Mouse (Mus musculus) embryonic fibroblast, embryonic 13.5 days (primary cell): ENCODE measurements at regions not wholly inside any gene's neighbourhood (a gene's known extent, or its start where the extent isn't known, plus 50 kb on each side); places are given as distances from the start of the nearest gene placed in this dataset.

ENCODE experiments used
- CTCF ChIP-seq: IDR thresholded peaks from 2 replicates; pipeline ENCODE4 v1.5.1; 2011; ENCODE audit warnings: mild to moderate bottlenecking, control low read depth, low read length, moderate library complexity, borderline replicate concordance; ENCODE audit not compliant: insufficient read depth
- POLR2A ChIP-seq: IDR thresholded peaks from 2 replicates; pipeline ENCODE4 v1.6.1; 2011; ENCODE audit warnings: low read depth, mild to moderate bottlenecking, control low read depth, low read length, moderate library complexity

DNA sequence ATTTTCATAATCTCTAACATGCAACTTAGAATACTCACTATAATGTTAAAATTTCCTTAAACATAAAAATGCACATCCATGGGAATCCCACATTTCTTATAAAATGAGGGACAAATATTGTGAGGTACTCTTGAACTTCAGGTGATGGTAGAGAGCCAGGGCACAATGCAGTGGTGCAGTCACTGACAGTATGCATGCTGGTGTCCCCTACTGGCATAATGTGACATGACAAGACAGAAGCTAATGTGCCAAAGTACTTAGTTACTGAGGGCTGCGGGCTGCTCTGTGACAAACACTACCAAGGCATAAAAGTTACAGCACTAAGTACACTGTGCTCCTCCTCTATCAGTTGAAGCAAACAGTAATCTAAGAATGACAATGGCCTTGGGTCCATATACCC, 131.3 kb downstream of the Areg start:
- peak; percentile 38; the same call in 1 of the 2 replicates for TF ChIP-seq CTCF
- TF ChIP-seq POLR2A, result no peak
